Mouse (Mus musculus) MEL (cell line): ENCODE data around the gene Atrnl1. TPM values are rescaled to one million over a fixed set of nuclear protein-coding genes. Genes with fewer than 3 reads are reported as not detected.

ENCODE experiments used
- DNase-seq: peaks from one replicate; pipeline ENCODE4 v3.0.0; 2011; ENCODE audit warnings: low read depth, low spot score
- H3K27ac ChIP-seq: 2 replicates; pipeline ENCODE4 v1.5.1; 2012; ENCODE audit warnings: low read depth, mild to moderate bottlenecking, control low read depth, low read length, moderate library complexity; ENCODE audit not compliant: control insufficient read depth
- H3K27me3 ChIP-seq, 2 experiments: fragments of 150-350 bp in 1 of 2; sonication (generic) in 1 of 2; 2 replicates each; pipeline ENCODE4 v1.6.1; 2012; ENCODE audit warnings: low read length in 2 of 2, mild to moderate bottlenecking in 2 of 2, improper control_type of control experiment in 1 of 2, moderate library complexity in 1 of 2; ENCODE audit not compliant: insufficient read depth in 2 of 2, control insufficient read depth in 1 of 2
- H3K36me3 ChIP-seq, 2 experiments: 2 replicates each; pipeline ENCODE4 v1.6.1; 2012 to 2014; ENCODE audit warnings: low read length in 2 of 2, improper control_type of control experiment in 1 of 2, inconsistent platforms in 1 of 2, mild to moderate bottlenecking in 1 of 2; ENCODE audit not compliant: insufficient read depth in 2 of 2, control insufficient read depth in 1 of 2
- H3K4me1 ChIP-seq, 2 experiments: fragments of 150-350 bp in 1 of 2; sonication (generic) in 1 of 2; 2 replicates each; pipeline ENCODE4 v1.6.1; 2012; ENCODE audit warnings: low read length in 2 of 2, improper control_type of control experiment in 1 of 2, mild to moderate bottlenecking in 1 of 2; ENCODE audit not compliant: insufficient read depth in 2 of 2, control insufficient read depth in 1 of 2
- H3K4me3 ChIP-seq, 2 experiments: fragments of 150-350 bp in 1 of 2; sonication (generic) in 1 of 2; 2 replicates each; pipeline ENCODE4 v1.5.1; 2012; ENCODE audit warnings: low read depth in 2 of 2, low read length in 2 of 2, mild to moderate bottlenecking in 2 of 2, moderate library complexity in 2 of 2, control low read depth in 1 of 2, improper control_type of control experiment in 1 of 2; ENCODE audit not compliant: control insufficient read depth in 1 of 2, insufficient read depth in 1 of 2
- H3K79me2 ChIP-seq: 2 replicates; pipeline ENCODE4 v1.6.1; 2012; ENCODE audit warnings: mild to moderate bottlenecking, low read length, moderate library complexity; ENCODE audit not compliant: control insufficient read depth, poor library complexity, insufficient read depth
- H3K9ac ChIP-seq: 2 replicates; pipeline ENCODE4 v1.6.1; 2012; ENCODE audit warnings: low read depth, mild to moderate bottlenecking, control low read depth, low read length, moderate library complexity; ENCODE audit not compliant: control insufficient read depth, poor library complexity, severe bottlenecking
- H3K9me3 ChIP-seq: fragments of 150-350 bp; sonication (generic); replicated peaks from 2 replicates; pipeline ENCODE4 v1.6.1; 2012; ENCODE audit warnings: mild to moderate bottlenecking, low read length, improper control_type of control experiment, moderate library complexity; ENCODE audit not compliant: insufficient read depth
- CHD1 ChIP-seq: IDR thresholded peaks from 2 replicates; pipeline ENCODE4 v1.6.1; 2012; ENCODE audit warnings: low read depth, mild to moderate bottlenecking, inconsistent platforms, low read length, improper control_type of control experiment
- E2F4 ChIP-seq: IDR thresholded peaks from 2 replicates; pipeline ENCODE4 v1.6.1; 2011; ENCODE audit warnings: low read depth, low read length, improper control_type of control experiment, borderline replicate concordance
- ELF1 ChIP-seq: IDR thresholded peaks from 2 replicates; pipeline ENCODE4 v1.6.1; 2014; ENCODE audit warnings: low read depth, mild to moderate bottlenecking, inconsistent platforms, low read length, improper control_type of control experiment, moderate library complexity
- ETS1 ChIP-seq: IDR thresholded peaks from 2 replicates; pipeline ENCODE4 v1.6.1; 2012; ENCODE audit warnings: low read depth, mild to moderate bottlenecking, inconsistent platforms, low read length, improper control_type of control experiment, moderate library complexity
- GABPA ChIP-seq: IDR thresholded peaks from 2 replicates; pipeline ENCODE4 v1.6.1; 2012; ENCODE audit warnings: low read depth, mild to moderate bottlenecking, inconsistent platforms, low read length, improper control_type of control experiment, moderate library complexity
- GATA1 ChIP-seq: IDR thresholded peaks from 2 replicates; pipeline ENCODE4 v1.6.1; 2011; ENCODE audit warnings: low read depth, low read length, improper control_type of control experiment
- JUND ChIP-seq: IDR thresholded peaks from 2 replicates; pipeline ENCODE4 v1.6.1; 2011; ENCODE audit warnings: low read depth, mild to moderate bottlenecking, improper control_type of control experiment, low read length
- KAT2A ChIP-seq: conservative IDR thresholded peaks from 2 replicates; pipeline ENCODE4 v1.6.1; 2012; ENCODE audit warnings: low read depth, low read length, improper control_type of control experiment, inconsistent platforms
- MAFK ChIP-seq: IDR thresholded peaks from 2 replicates; pipeline ENCODE4 v1.6.1; 2011; ENCODE audit warnings: low read depth, mild to moderate bottlenecking, low read length, improper control_type of control experiment, borderline replicate concordance
- MAX ChIP-seq: IDR thresholded peaks from 2 replicates; pipeline ENCODE4 v1.6.1; 2011; ENCODE audit warnings: low read length, improper control_type of control experiment
- MAZ ChIP-seq: IDR thresholded peaks from 2 replicates; pipeline ENCODE4 v1.6.1; 2012; ENCODE audit warnings: low read depth, mild to moderate bottlenecking, inconsistent platforms, low read length, improper control_type of control experiment
- MEF2A ChIP-seq: IDR thresholded peaks from 2 replicates; pipeline ENCODE4 v1.6.1; 2014; ENCODE audit warnings: low read depth, mild to moderate bottlenecking, inconsistent platforms, low read length, improper control_type of control experiment; ENCODE audit not compliant: poor library complexity, insufficient replicate concordance, severe bottlenecking; ENCODE audit errors: extremely low read depth
- MXI1 ChIP-seq: IDR thresholded peaks from 2 replicates; pipeline ENCODE4 v1.6.1; 2011; ENCODE audit warnings: mild to moderate bottlenecking, low read depth, low read length, improper control_type of control experiment
- MYC ChIP-seq: IDR thresholded peaks from 2 replicates; pipeline ENCODE4 v1.6.1; 2011; ENCODE audit warnings: low read depth, mild to moderate bottlenecking, low read length, improper control_type of control experiment, moderate library complexity
- NELFE ChIP-seq: IDR thresholded peaks from 2 replicates; pipeline ENCODE4 v1.6.1; 2011; ENCODE audit warnings: low read depth, low read length, improper control_type of control experiment
- POLR2AphosphoS2 ChIP-seq: IDR thresholded peaks from 2 replicates; pipeline ENCODE4 v1.6.1; 2011; ENCODE audit warnings: low read length, improper control_type of control experiment
- POLR2AphosphoS5 ChIP-seq: IDR thresholded peaks from 2 replicates; pipeline ENCODE4 v1.6.1; 2012; ENCODE audit warnings: low read depth, borderline replicate concordance, mild to moderate bottlenecking, inconsistent platforms, low read length, moderate library complexity, mixed read lengths
- RAD21 ChIP-seq: IDR thresholded peaks from 2 replicates; pipeline ENCODE4 v1.6.1; 2011; ENCODE audit warnings: mild to moderate bottlenecking, low read depth, low read length, improper control_type of control experiment
- SIN3A ChIP-seq: IDR thresholded peaks from 2 replicates; pipeline ENCODE4 v1.6.1; 2012; ENCODE audit warnings: low read length, improper control_type of control experiment, inconsistent platforms
- TAL1 ChIP-seq: IDR thresholded peaks from 2 replicates; pipeline ENCODE4 v1.6.1; 2012; ENCODE audit warnings: mild to moderate bottlenecking, inconsistent platforms, low read length, moderate library complexity, mixed read lengths
- TBP ChIP-seq: IDR thresholded peaks from 2 replicates; pipeline ENCODE4 v1.8.0; 2011; ENCODE audit warnings: low read depth, low read length, improper control_type of control experiment
- UBTF ChIP-seq: IDR thresholded peaks from 2 replicates; pipeline ENCODE4 v1.6.1; 2012; ENCODE audit warnings: low read depth, mild to moderate bottlenecking, inconsistent platforms, low read length, improper control_type of control experiment, moderate library complexity, borderline replicate concordance; ENCODE audit not compliant: insufficient read depth
- USF2 ChIP-seq, 2 experiments: IDR thresholded peaks; 2 replicates each; pipeline ENCODE4 v1.6.1; 2011 to 2012; ENCODE audit warnings: improper control_type of control experiment in 2 of 2, low read length in 2 of 2, borderline replicate concordance in 1 of 2, inconsistent platforms in 1 of 2, low read depth in 1 of 2, mild to moderate bottlenecking in 1 of 2; ENCODE audit not compliant: insufficient read depth in 1 of 2
- ZC3H11A ChIP-seq: IDR thresholded peaks from 2 replicates; pipeline ENCODE4 v1.6.1; 2012; ENCODE audit warnings: low read depth, mild to moderate bottlenecking, inconsistent platforms, low read length, improper control_type of control experiment
- ZNF384 ChIP-seq: IDR thresholded peaks from 2 replicates; pipeline ENCODE4 v1.6.1; 2012; ENCODE audit warnings: low read depth, mild to moderate bottlenecking, inconsistent platforms, low read length, improper control_type of control experiment
- polyA plus RNA-seq, 2 experiments: library from polyadenylated mRNA; stranded (reverse) in 1 of 2; unstranded in 1 of 2; fragments of >175 nt in 1 of 2; fragments of >200 nt in 1 of 2; gene quantifications; 2 replicates each; pipeline versions ENCODE4 v1.2.1 to v1.2.4; 2012; ENCODE audit warnings: low replicate concordance in 2 of 2, low read depth in 1 of 2; ENCODE audit not compliant: insufficient read length in 2 of 2, insufficient read depth in 1 of 2, missing spikeins in 1 of 2
- total RNA-seq: library from RNA; depleted of rRNA; stranded (reverse); fragments of 300-350 nt; gene quantifications from 2 replicates; pipeline ENCODE4 v1.2.3, GENCODE M21; 2012

Atrnl1 gene
- total and polyA plus RNA-seq, 3 experiments: 6.4 to 8.2 TPM; not detected in 1

- H3K27me3 ChIP-seq: no peaks in the 10 kb centered on the region
- H3K79me2 ChIP-seq: no peaks in the 10 kb centered on the region
- H3K9ac ChIP-seq: no peak overlapping the region
- no peak for TF ChIP-seq MAFK
- TF ChIP-seq MEF2A: no peak
- TF ChIP-seq USF2 (IDR thresholded peaks at IDR 0.05; ENCODE audit: borderline replicate concordance in 1 of 2, insufficient read depth in 1 of 2, low read depth in 1 of 2, low read length in 2 of 2): no peak
- TF ChIP-seq TAL1: no peak
- no peak for TF ChIP-seq TBP
- no peak for TF ChIP-seq POLR2AphosphoS5
- TF ChIP-seq POLR2AphosphoS2: no peak
- TF ChIP-seq, all 39 proteins: peak for 0
- DNase-seq: no peak
- no peaks in the 10 kb centered on the region for H3K4me1 ChIP-seq
- H3K36me3 ChIP-seq: no peaks in the 10 kb centered on the region
- H3K27ac ChIP-seq: no peak overlapping the region
- H3K4me3 ChIP-seq: no peak overlapping the region
- H3K9me3 ChIP-seq: no peaks in the 10 kb centered on the region
Measured at GRCm38 (mm10) chr19:58082751-58083150, 471.9 kb downstream of the Atrnl1 start.

DNA sequence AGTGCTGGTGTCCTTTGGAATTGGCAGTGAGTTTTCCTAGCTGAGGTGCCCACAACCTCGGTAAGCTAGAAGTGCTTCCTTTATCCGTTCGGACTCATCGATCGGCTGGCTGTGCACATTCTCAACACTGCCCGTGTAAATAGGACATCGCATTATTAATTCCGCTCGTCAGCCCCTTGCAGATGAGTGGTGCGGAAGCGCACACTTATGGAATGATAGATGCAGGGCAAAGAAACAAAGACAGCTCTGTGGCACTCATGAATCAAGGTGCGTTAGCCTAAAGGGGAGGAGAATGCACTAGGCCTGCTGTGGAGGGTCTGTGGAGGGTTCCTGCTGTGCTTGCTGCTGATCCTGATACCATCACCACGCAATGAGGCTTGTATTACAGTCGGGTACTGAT is 474.0 kb downstream of the Atrnl1 start:
- no peaks in the 10 kb centered on the region for H3K9me3 ChIP-seq
- H3K36me3 ChIP-seq: no peaks in the 10 kb centered on the region
- no peak for DNase-seq
- TF ChIP-seq MAZ (no peak), NELFE (no peak), MYC (no peak), MXI1 (no peak), GABPA (no peak), TAL1 (no peak), ETS1 (no peak), JUND (no peak), E2F4 (no peak), MAX (no peak), KAT2A (no peak), ZC3H11A (no peak), ZNF384 (no peak), CHD1 (no peak), SIN3A (no peak), GATA1 (no peak), UBTF (no peak), ELF1 (no peak), RAD21 (no peak)
- no peaks in the 10 kb centered on the region for H3K4me1 ChIP-seq
- H3K4me3 ChIP-seq: no peak overlapping the region
- H3K79me2 ChIP-seq: no peaks in the 10 kb centered on the region
- no peak overlapping the region for H3K9ac ChIP-seq
- no peak overlapping the region for H3K27ac ChIP-seq
- no peaks in the 10 kb centered on the region for H3K27me3 ChIP-seq
